In genomic region chr17:79230653-79231489, GRCm38 (mm10) we compare ENCODE assay signal across 7 mouse cellular contexts.
A peak's percentile ranks its signal among the peaks of the same experiment; 100 is the strongest.
DNase-seq lines count a peak whose midpoint lies in the region; ATAC-seq lines count a peak whose summit lies in the region.

No protein-coding gene starts in this region.

- no peak overlapping the region for H3K4me3 ChIP-seq in neural tube, embryonic 12.5 days
- no peak overlapping the region for H3K4me3 ChIP-seq in liver, embryonic 12.5 days

- no peaks in the 10 kb centered on the region for H3K36me3 ChIP-seq in neural tube, embryonic 12.5 days
- no peaks in the 10 kb centered on the region for H3K36me3 ChIP-seq in liver, embryonic 12.5 days

- H3K9me3 ChIP-seq in neural tube, embryonic 12.5 days: no peaks in the 10 kb centered on the region
- H3K9me3 ChIP-seq in liver, embryonic 12.5 days (replicated peaks): no peaks in the 10 kb centered on the region

- H3K27ac ChIP-seq in neural tube, embryonic 12.5 days: no peak overlapping the region
- H3K27ac ChIP-seq in liver, embryonic 12.5 days: no peak overlapping the region

- peak; percentile 58 for ATAC-seq in neural tube, embryonic 12.5 days (ENCODE audit: low FRiP score, low read depth)
- peak; percentile 91 for ATAC-seq in granulocyte monocyte progenitor cell, adult 5-6 weeks (replicated peaks; ENCODE audit: poor library complexity, severe bottlenecking)
- peak; percentile 40; the same call in 1 of the 2 replicates for ATAC-seq in liver, embryonic 12.5 days

- 66% methylated on average over 25 of the region's 25 CpGs for WGBS in neural tube, embryonic 12.5 days
- 53% methylated on average over 25 of the region's 25 CpGs for WGBS in liver, embryonic 12.5 days (ENCODE audit: insufficient replicate concordance)

- DNase-seq in neural tube, embryonic 10.5 days (ENCODE audit: extremely low spot score, low spot score): no peak
- peak; percentile 81 for DNase-seq in telencephalon, adult 2 months (ENCODE audit: low read depth, low spot score)
- no peak for DNase-seq in thymus, postnatal 10 days (ENCODE audit: low spot score in 2 of 2)
- DNase-seq in heart, adult 18-20 months: no peak

- no peak overlapping the region for H3K9ac ChIP-seq in neural tube, embryonic 12.5 days
- no peak overlapping the region for H3K9ac ChIP-seq in liver, embryonic 12.5 days

- H3K4me2 ChIP-seq in neural tube, embryonic 12.5 days (replicated peaks): no peak overlapping the region
- H3K4me2 ChIP-seq in liver, embryonic 12.5 days: peak overlapping the region; percentile 10; the same call in 1 of the 2 replicates

- no peaks in the 10 kb centered on the region for H3K4me1 ChIP-seq in neural tube, embryonic 12.5 days
- H3K4me1 ChIP-seq in liver, embryonic 12.5 days: peaks cover 6% of the 10 kb centered on the region; the same call in 1 of the 2 replicates

- H3K27me3 ChIP-seq in neural tube, embryonic 12.5 days (replicated peaks): no peaks in the 10 kb centered on the region
- H3K27me3 ChIP-seq in liver, embryonic 12.5 days (replicated peaks): no peaks in the 10 kb centered on the region

Comparison
In these comparisons a context has a peak if more than half of its experiments do, and no peak if none do; other contexts are left out.
1. ATAC-seq: peak in every context shown above with its lines; median percentile 91 in granulocyte monocyte progenitor cell, adult 5-6 weeks; 58 in neural tube, embryonic 12.5 days; 40 in liver, embryonic 12.5 days.